Mouse (Mus musculus) lung, adult 2 months (tissue): ENCODE measurements around the gene Shf.

Experiments
- CTCF ChIP-seq: fragments of 200-500 bp; IDR thresholded peaks from 2 replicates; pipeline ENCODE4 v1.5.1; 2011; ENCODE audit warnings: mild to moderate bottlenecking, low read length, control low read depth; ENCODE audit not compliant: insufficient read depth
- POLR2A ChIP-seq: fragments of 200-500 bp; IDR thresholded peaks from 2 replicates; pipeline ENCODE4 v1.6.1; 2011; ENCODE audit warnings: low read depth, mild to moderate bottlenecking, control low read depth, low read length, borderline replicate concordance; ENCODE audit errors: extremely low read depth

DNA sequence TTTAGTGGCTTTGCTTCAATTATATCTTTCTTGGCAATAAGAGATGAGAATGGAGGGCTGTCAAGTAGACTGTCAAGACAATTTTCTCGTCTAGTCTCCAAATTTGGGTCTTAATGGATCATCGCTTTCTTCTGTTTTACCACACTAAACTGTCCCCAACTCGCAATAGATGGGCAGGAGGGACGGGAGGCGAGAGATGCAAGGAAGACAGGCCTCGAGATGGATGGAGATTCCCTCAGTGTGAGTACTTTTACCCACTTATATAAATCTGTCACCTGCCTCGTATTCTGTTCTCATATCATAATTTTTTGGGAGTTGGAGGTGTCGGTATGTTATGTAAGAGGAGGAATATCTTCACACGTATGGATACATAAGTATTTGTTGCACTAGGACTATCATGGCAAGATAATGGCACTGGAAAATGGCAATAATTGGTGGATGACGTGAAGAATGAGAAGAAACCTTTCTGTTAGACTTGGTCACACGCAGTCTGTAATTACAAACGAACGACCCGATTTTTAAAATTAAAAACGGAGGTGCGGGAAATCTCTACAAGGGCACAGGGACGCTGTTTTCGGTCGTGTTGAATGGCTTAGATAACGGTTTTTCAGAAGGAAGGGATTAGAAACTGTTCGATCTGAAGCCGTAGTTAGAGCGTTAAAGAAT is 5.8 kb upstream of the Shf start:
- TF ChIP-seq CTCF (no peak), POLR2A (no peak)
